Mouse (Mus musculus) kidney, postnatal 0 days (tissue): Measurements from ENCODE around the gene Scnn1a. TPM values are rescaled to one million over a fixed set of nuclear protein-coding genes. Genes with fewer than 3 reads are reported as not detected.

Experiments used
- ATAC-seq: fragments of 200-750 bp; cut with Nextera tagmentation; replicated peaks from 2 replicates; pipeline ENCODE4 v1.8.0; 2017; ENCODE audit warnings: low read depth, moderate number of reproducible peaks, moderate TSS enrichment, moderate library complexity; ENCODE audit not compliant: low FRiP score
- DNase-seq: peaks from one replicate; pipeline ENCODE4 v3.0.0-alpha.2; 2016; ENCODE audit warnings: low spot score
- H3K27ac ChIP-seq: fragments of 300-500 bp; sonication (generic); 2 replicates; pipeline ENCODE4 v1.5.1; 2014; ENCODE audit warnings: mild to moderate bottlenecking
- H3K27me3 ChIP-seq: fragments of 300-500 bp; sonication (generic); 2 replicates; pipeline ENCODE4 v1.6.1; 2014; ENCODE audit warnings: low read length, mixed read lengths; ENCODE audit not compliant: insufficient read depth
- H3K36me3 ChIP-seq: fragments of 300-500 bp; sonication (generic); 2 replicates; pipeline ENCODE4 v1.6.1; 2014; ENCODE audit warnings: low read length, mixed read lengths; ENCODE audit not compliant: insufficient read depth
- H3K4me1 ChIP-seq: fragments of 300-500 bp; sonication (generic); replicated peaks from 2 replicates; pipeline ENCODE4 v1.6.1; 2014; ENCODE audit warnings: antibody characterized with exemption, low read length, mixed read lengths; ENCODE audit not compliant: insufficient read depth
- H3K4me2 ChIP-seq: fragments of 300-500 bp; sonication (generic); 2 replicates; pipeline ENCODE4 v1.6.1; 2014; ENCODE audit warnings: mild to moderate bottlenecking, low read length, moderate library complexity, mixed read lengths
- H3K4me3 ChIP-seq: fragments of 300-500 bp; sonication (generic); replicated peaks from 2 replicates; pipeline ENCODE4 v1.5.1; 2014; ENCODE audit warnings: low read depth, low read length
- H3K9ac ChIP-seq: fragments of 300-500 bp; sonication (generic); 2 replicates; pipeline ENCODE4 v1.6.1; 2014; ENCODE audit warnings: low read depth, low read length
- H3K9me3 ChIP-seq: fragments of 300-500 bp; sonication (generic); replicated peaks from 2 replicates; pipeline ENCODE4 v1.6.1; 2016; ENCODE audit warnings: low read length, inconsistent platforms, mixed read lengths
- CTCF ChIP-seq: IDR thresholded peaks from 2 replicates; pipeline ENCODE4 v1.5.1; 2016; ENCODE audit warnings: antibody characterized with exemption, low read depth, mild to moderate bottlenecking, moderate library complexity
- WGBS: fragments of 180-500 bp; shearing (Covaris S2); extraction: QIAGEN DNeasy Blood & Tissue Kit; methylation state at CpG from one replicate; pipeline ENCODE4 v1.1.7; 2014; 5-methylcytosine and 5-hydroxymethylcytosine counted together
- polyA plus RNA-seq: library from polyadenylated mRNA; unstranded; fragments of >200 nt; fragmentation: Nextera tagmentation; extraction: Ambion mirVana; gene quantifications from 2 replicates; pipeline ENCODE4 v1.2.1, GENCODE M21; 2015

The Scnn1a gene
- polyA plus RNA-seq, 1 experiment from 2014 or later = 19.9 TPM

- no peak overlapping the region for H3K9ac ChIP-seq
- no peaks in the 10 kb centered on the region for H3K9me3 ChIP-seq
- DNase-seq (no peak), ATAC-seq (no peak)
- no peak overlapping the region for H3K4me3 ChIP-seq
- no peak overlapping the region for H3K4me2 ChIP-seq
- peaks cover 14% of the 10 kb centered on the region for H3K36me3 ChIP-seq
- 78% methylated on average over 1 of the region's 1 CpGs for WGBS
- H3K27me3 ChIP-seq = no peaks in the 10 kb centered on the region
- no peak overlapping the region for H3K27ac ChIP-seq
- peak; percentile 46; the same call in 1 of the 2 replicates for TF ChIP-seq CTCF
- peaks cover 7% of the 10 kb centered on the region; the same call in 1 of the 2 replicates for H3K4me1 ChIP-seq
These were observed 45.7 kb downstream of the Scnn1a start for GRCm38 (mm10) chr6:125366133-125366532.

- no peak overlapping the region for H3K4me2 ChIP-seq
- DNase-seq (peak; percentile 40), ATAC-seq (peak; percentile 38)
- no peak overlapping the region for H3K4me3 ChIP-seq
- 57% methylated on average over 4 of the region's 4 CpGs for WGBS
- no peaks in the 10 kb centered on the region for H3K27me3 ChIP-seq
- no peak for TF ChIP-seq CTCF
- no peak overlapping the region for H3K9ac ChIP-seq
- peaks cover 3% of the 10 kb centered on the region; the same call in 1 of the 2 replicates for H3K4me1 ChIP-seq
- no peaks in the 10 kb centered on the region for H3K9me3 ChIP-seq
- 0 out of 2 replicates have a peak overlapping the region, but pooled peaks have one; percentile 3 for H3K27ac ChIP-seq
- H3K36me3 ChIP-seq = no peaks in the 10 kb centered on the region
These were observed 47.4 kb downstream of the Scnn1a start for GRCm38 (mm10) chr6:125367758-125368371.

DNA sequence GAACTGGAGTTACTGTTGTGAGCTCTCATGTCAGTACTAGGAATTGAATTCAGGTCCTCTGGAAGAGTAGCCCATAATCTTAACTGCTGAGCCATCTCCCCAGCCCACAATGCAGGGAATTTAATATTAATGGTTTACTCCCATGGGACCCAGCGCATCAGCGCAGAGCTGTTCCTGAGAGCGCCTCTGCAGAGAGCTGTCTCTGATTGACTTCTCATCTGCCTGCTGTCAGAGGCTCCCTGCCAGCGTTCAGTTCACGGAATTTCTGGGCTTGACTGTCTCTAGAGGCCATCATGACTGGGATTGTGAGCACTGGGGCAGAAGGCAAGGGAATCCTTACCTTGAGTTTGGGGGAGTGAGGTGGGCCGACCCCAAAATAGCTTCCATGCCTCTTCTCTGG, 56.6 kb downstream of the Scnn1a start:
- no peak for DNase-seq
- no peaks in the 10 kb centered on the region for H3K9me3 ChIP-seq
- H3K36me3 ChIP-seq = no peaks in the 10 kb centered on the region
- peak overlapping the region; percentile 5; the same call in 1 of the 2 replicates for H3K9ac ChIP-seq
- TF ChIP-seq CTCF = no peak
- H3K4me1 ChIP-seq = peaks cover 24% of the 10 kb centered on the region
- ATAC-seq = no peak
- H3K4me2 ChIP-seq = no peak overlapping the region
- peak overlapping the region; percentile 52; the same call in 1 of the 2 replicates for H3K27ac ChIP-seq
- no peak overlapping the region for H3K4me3 ChIP-seq
- 65% methylated on average over 6 of the region's 6 CpGs for WGBS
- H3K27me3 ChIP-seq = no peaks in the 10 kb centered on the region

- WGBS = 30% methylated on average over 16 of the region's 16 CpGs
- peak overlapping the region; percentile 4; the same call in 1 of the 2 replicates for H3K4me2 ChIP-seq
- peak overlapping the region; percentile 52 for H3K27ac ChIP-seq
- H3K4me1 ChIP-seq = peaks cover 24% of the 10 kb centered on the region
- ATAC-seq (peak; percentile 48), DNase-seq (peak; percentile 79)
- H3K4me3 ChIP-seq = no peak overlapping the region
- peak overlapping the region; percentile 5; the same call in 1 of the 2 replicates for H3K9ac ChIP-seq
- no peak for TF ChIP-seq CTCF
- H3K27me3 ChIP-seq = no peaks in the 10 kb centered on the region
- no peaks in the 10 kb centered on the region for H3K9me3 ChIP-seq
- no peaks in the 10 kb centered on the region for H3K36me3 ChIP-seq
These were observed 57.4 kb downstream of the Scnn1a start for GRCm38 (mm10) chr6:125377582-125378451.

DNA sequence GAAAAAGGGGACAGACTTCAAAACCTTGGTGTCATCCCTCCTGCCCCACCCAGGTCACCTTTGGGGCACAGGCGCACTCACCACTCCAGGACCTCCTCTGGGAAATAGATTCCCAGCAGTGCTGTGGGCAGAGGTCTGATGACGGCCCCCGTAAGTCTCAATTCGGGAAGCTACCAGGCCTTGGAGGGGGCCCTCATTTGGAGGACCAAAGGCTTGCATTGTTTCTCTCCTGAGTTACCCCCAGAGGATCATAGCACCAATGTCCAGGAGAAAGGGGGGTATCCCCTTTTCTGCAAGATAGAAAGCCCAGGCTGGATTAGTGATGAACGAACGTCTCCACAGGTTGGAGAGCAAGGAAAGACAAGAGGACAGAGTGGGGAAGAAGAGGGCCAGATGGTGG, 58.2 kb downstream of the Scnn1a start:
- H3K27ac ChIP-seq = 0 out of 2 replicates have a peak overlapping the region, but pooled peaks have one; percentile 52
- no peaks in the 10 kb centered on the region for H3K36me3 ChIP-seq
- no peaks in the 10 kb centered on the region for H3K9me3 ChIP-seq
- 25% methylated on average over 6 of the region's 6 CpGs for WGBS
- no peak overlapping the region for H3K4me3 ChIP-seq
- H3K4me2 ChIP-seq = peak overlapping the region; percentile 4; the same call in 1 of the 2 replicates
- no peak for TF ChIP-seq CTCF
- no peaks in the 10 kb centered on the region for H3K27me3 ChIP-seq
- 0 out of 2 replicates have a peak overlapping the region, but pooled peaks have one; percentile 5 for H3K9ac ChIP-seq
- ATAC-seq (no peak), DNase-seq (no peak)
- peaks cover 24% of the 10 kb centered on the region for H3K4me1 ChIP-seq

GRCm38 (mm10) chr6:125379781-125380180, 59.3 kb downstream of the Scnn1a start:
- DNase-seq = peak; percentile 56
- 5% methylated on average over 9 of the region's 9 CpGs for WGBS
- Histone ChIP-seq H3K9me3 (no peaks in the 10 kb centered on the region), H3K27ac (no peak overlapping the region), H3K4me1 (peaks cover 24% of the 10 kb centered on the region), H3K4me3 (peak overlapping the region; percentile 39), H3K36me3 (no peaks in the 10 kb centered on the region), H3K27me3 (no peaks in the 10 kb centered on the region), H3K4me2 (peak overlapping the region; percentile 88), H3K9ac (peak overlapping the region; percentile 60)
- no peak for TF ChIP-seq CTCF
- no peak for ATAC-seq
